8 mouse cellular contexts compared by ENCODE assay signal in genomic region chr10:78297576-78298484, GRCm38 (mm10). TPM values are rescaled to one million over a fixed set of nuclear protein-coding genes. Genes with fewer than 3 reads are reported as not detected.
DNase-seq lines count a peak whose midpoint lies in the region; ATAC-seq and TF ChIP-seq lines count a peak whose summit lies in the region.

No protein-coding gene starts in this region.

- TF ChIP-seq EP300 in stomach, postnatal 0 days (optimal IDR thresholded peaks at IDR 0.05) = no peak

- no peaks in the 10 kb centered on the region for H3K27me3 ChIP-seq in embryonic facial prominence, embryonic 14.5 days (replicated peaks; ENCODE audit: control insufficient read depth, insufficient read depth, low read length)
- H3K27me3 ChIP-seq in heart, embryonic 13.5 days (replicated peaks) = no peaks in the 10 kb centered on the region
- H3K27me3 ChIP-seq in kidney, postnatal 0 days (ENCODE audit: insufficient read depth, low read length) = no peaks in the 10 kb centered on the region
- no peaks in the 10 kb centered on the region for H3K27me3 ChIP-seq in myocyte (ENCODE audit: control insufficient read depth, insufficient read depth, insufficient read length)
- no peaks in the 10 kb centered on the region for H3K27me3 ChIP-seq in stomach, postnatal 0 days (ENCODE audit: control insufficient read depth, insufficient read depth, low read length)

- peaks cover 5% of the 10 kb centered on the region; the same call in 1 of the 2 replicates for H3K36me3 ChIP-seq in embryonic facial prominence, embryonic 14.5 days (ENCODE audit: control insufficient read depth, insufficient read depth, low read length)
- peaks cover 3% of the 10 kb centered on the region for H3K36me3 ChIP-seq in heart, embryonic 13.5 days
- H3K36me3 ChIP-seq in kidney, postnatal 0 days (ENCODE audit: insufficient read depth, low read length) = no peaks in the 10 kb centered on the region
- H3K36me3 ChIP-seq in myocyte (ENCODE audit: control insufficient read depth, insufficient read depth) = no peaks in the 10 kb centered on the region
- H3K36me3 ChIP-seq in stomach, postnatal 0 days (ENCODE audit: control insufficient read depth, insufficient read depth, low read length) = no peaks in the 10 kb centered on the region

- no peak overlapping the region for H3K4me3 ChIP-seq in embryonic facial prominence, embryonic 14.5 days (ENCODE audit: low read depth, low read length)
- peak overlapping the region; percentile 1; the same call in 1 of the 2 replicates for H3K4me3 ChIP-seq in heart, embryonic 13.5 days
- no peak overlapping the region for H3K4me3 ChIP-seq in kidney, postnatal 0 days (replicated peaks; ENCODE audit: low read depth, low read length)
- H3K4me3 ChIP-seq in myocyte = peak overlapping the region; percentile 21
- no peak overlapping the region for H3K4me3 ChIP-seq in stomach, postnatal 0 days (ENCODE audit: low read depth, low read length)

- DNase-seq in A20 (ENCODE audit: low read depth, low spot score) (peak; percentile 94), liver (peak; percentile 52)
- peak; percentile 91 for DNase-seq in adrenal gland, postnatal 14 days
- peak; percentile 84 for DNase-seq in embryonic facial prominence, embryonic 14.5 days (ENCODE audit: low spot score)
- DNase-seq in kidney, postnatal 0 days (ENCODE audit: low spot score) = peak; percentile 76
- DNase-seq in stomach, postnatal 0 days (ENCODE audit: low spot score) = peak; percentile 48

- peak; percentile 88 for ATAC-seq in embryonic facial prominence, embryonic 14.5 days (ENCODE audit: low read depth)
- ATAC-seq in heart, embryonic 13.5 days (ENCODE audit: extremely low read depth, insufficient number of reproducible peaks, low FRiP score, low TSS enrichment) = peak; percentile 61
- peak; percentile 53 for ATAC-seq in kidney, postnatal 0 days (replicated peaks; ENCODE audit: low FRiP score, low read depth)
- ATAC-seq in stomach, postnatal 0 days (ENCODE audit: low FRiP score, low TSS enrichment) = peak; percentile 79

- no peak overlapping the region for H3K9ac ChIP-seq in embryonic facial prominence, embryonic 14.5 days (ENCODE audit: low read depth, low read length)
- peak overlapping the region; percentile 65 for H3K9ac ChIP-seq in heart, embryonic 13.5 days
- H3K9ac ChIP-seq in kidney, postnatal 0 days (ENCODE audit: low read depth, low read length) = peak overlapping the region; percentile 28; the same call in 1 of the 2 replicates
- H3K9ac ChIP-seq in stomach, postnatal 0 days (ENCODE audit: low read length) = peak overlapping the region; percentile 45

- TF ChIP-seq CTCF in kidney, postnatal 0 days (IDR thresholded peaks at IDR 0.05; ENCODE audit: low read depth) = no peak
- no peak for TF ChIP-seq CTCF in stomach, postnatal 0 days (IDR thresholded peaks at IDR 0.05; ENCODE audit: low read depth)

- TF ChIP-seq POLR2A in myocyte (IDR thresholded peaks at IDR 0.05; ENCODE audit: insufficient read length, low read depth) = peak; percentile 44

- peaks cover 19% of the 10 kb centered on the region for H3K79me2 ChIP-seq in myocyte (ENCODE audit: control insufficient read depth, insufficient read depth)

- no peak overlapping the region for H3ac ChIP-seq in myocyte (ENCODE audit: control insufficient read depth, insufficient read length)

- H3K4me2 ChIP-seq in embryonic facial prominence, embryonic 14.5 days (ENCODE audit: low read depth, low read length) = peak overlapping the region; percentile 38
- H3K4me2 ChIP-seq in heart, embryonic 13.5 days = peak overlapping the region; percentile 58
- H3K4me2 ChIP-seq in kidney, postnatal 0 days (ENCODE audit: low read length) = peak overlapping the region; percentile 28
- peak overlapping the region; percentile 83 for H3K4me2 ChIP-seq in myocyte (ENCODE audit: low read depth)
- 0 out of 2 replicates have a peak overlapping the region, but pooled peaks have one; percentile 9 for H3K4me2 ChIP-seq in stomach, postnatal 0 days (replicated peaks; ENCODE audit: low read depth)

- peak overlapping the region; percentile 87 for H3K27ac ChIP-seq in embryonic facial prominence, embryonic 14.5 days (replicated peaks; ENCODE audit: low read depth, low read length)
- H3K27ac ChIP-seq in heart, embryonic 13.5 days (replicated peaks) = peak overlapping the region; percentile 95
- peak overlapping the region; percentile 90 for H3K27ac ChIP-seq in kidney, postnatal 0 days
- peak overlapping the region; percentile 79 for H3K27ac ChIP-seq in stomach, postnatal 0 days (replicated peaks)

- H3K9me3 ChIP-seq in embryonic facial prominence, embryonic 14.5 days (ENCODE audit: control insufficient read depth, low read length) = no peaks in the 10 kb centered on the region
- H3K9me3 ChIP-seq in heart, embryonic 13.5 days = no peaks in the 10 kb centered on the region
- H3K9me3 ChIP-seq in kidney, postnatal 0 days (replicated peaks; ENCODE audit: low read length) = no peaks in the 10 kb centered on the region
- no peaks in the 10 kb centered on the region for H3K9me3 ChIP-seq in stomach, postnatal 0 days (ENCODE audit: control insufficient read depth, low read length)

- peaks cover 14% of the 10 kb centered on the region; the same call in 1 of the 2 replicates for H3K4me1 ChIP-seq in embryonic facial prominence, embryonic 14.5 days (ENCODE audit: control insufficient read depth, insufficient read depth, low read length)
- peaks cover 32% of the 10 kb centered on the region for H3K4me1 ChIP-seq in heart, embryonic 13.5 days
- H3K4me1 ChIP-seq in kidney, postnatal 0 days (replicated peaks; ENCODE audit: insufficient read depth, low read length) = peaks cover 36% of the 10 kb centered on the region
- no peaks in the 10 kb centered on the region for H3K4me1 ChIP-seq in stomach, postnatal 0 days (replicated peaks; ENCODE audit: control insufficient read depth, insufficient read depth)

- WGBS in embryonic facial prominence, embryonic 14.5 days = 44% methylated on average over 14 of the region's 15 CpGs
- WGBS in heart, embryonic 13.5 days = 36% methylated on average over 15 of the region's 15 CpGs
- WGBS in kidney, postnatal 0 days = 37% methylated on average over 15 of the region's 15 CpGs
- WGBS in stomach, postnatal 0 days = 56% methylated on average over 15 of the region's 15 CpGs

TF ChIP-seq in myocyte, 11 proteins besides CTCF, POLR2A, EP300 and RAD21:
- no peak for TF ChIP-seq REST (IDR thresholded peaks at IDR 0.05; ENCODE audit: insufficient read depth, insufficient read length)
- peak; percentile 47 to 87 (median 86) for TF ChIP-seq MYOD1 (IDR thresholded peaks at IDR 0.05; ENCODE audit: control insufficient read depth in 1 of 3, insufficient read length in 2 of 3, low read depth in 2 of 3)
- no peak for TF ChIP-seq SRF (IDR thresholded peaks at IDR 0.05; ENCODE audit: control insufficient read depth, insufficient read length, low read depth)
- TF ChIP-seq E2F4 (IDR thresholded peaks at IDR 0.05; ENCODE audit: insufficient read depth) = no peak
- TF ChIP-seq MAX (IDR thresholded peaks at IDR 0.05; ENCODE audit: low read depth) = no peak
- TF ChIP-seq POLR2AphosphoS2 (IDR thresholded peaks at IDR 0.05; ENCODE audit: insufficient read length, low read depth) = no peak
- no peak for TF ChIP-seq CEBPB (IDR thresholded peaks at IDR 0.05; ENCODE audit: insufficient read depth, poor library complexity, severe bottlenecking)
- peak; percentile 48 for TF ChIP-seq TCF3 (IDR thresholded peaks at IDR 0.05; ENCODE audit: insufficient read length, low read depth)
- TF ChIP-seq TCF12 (IDR thresholded peaks at IDR 0.05; ENCODE audit: insufficient read depth, poor library complexity, severe bottlenecking) = peak; percentile 55
- peak; percentile 58 to 93 (median 77) for TF ChIP-seq MYOG (IDR thresholded peaks at IDR 0.05; ENCODE audit: control insufficient read depth in 1 of 3, insufficient read depth in 1 of 3, insufficient read length in 2 of 3, low read depth in 2 of 3)
- no peak for TF ChIP-seq USF1 (IDR thresholded peaks at IDR 0.05; ENCODE audit: low read depth)

RNA-seq across cellular contexts. Expression of gene Trappc10, which starts 53.4 kb away (rescaled TPM):
- 47.2 and 53.7 TPM in 2 replicates for total RNA-seq in adrenal gland, postnatal 14 days (2021)
- polyA plus RNA-seq in embryonic facial prominence, embryonic 14.5 days (2014; fragmentation: Nextera tagmentation; extraction: Ambion mirVana) = 16.4 and 17.4 TPM in 2 replicates
- polyA plus RNA-seq in heart, embryonic 13.5 days (2015; fragmentation: Nextera tagmentation; extraction: Ambion mirVana) = 10.5 and 11.1 TPM in 2 replicates
- 17.9 and 21.9 TPM in 2 replicates for polyA plus RNA-seq in kidney, postnatal 0 days (2015; fragmentation: Nextera tagmentation; extraction: Ambion mirVana)
- polyA plus RNA-seq in myocyte (2012; fragmentation: generic; extraction: Trizol) = 24.6 TPM
- 14.7 and 17.8 TPM in 2 replicates for polyA plus RNA-seq in stomach, postnatal 0 days (2015; fragmentation: Nextera tagmentation; extraction: Ambion mirVana)

RNA-seq across cellular contexts. Expression of gene Agpat3, which starts 54.5 kb away (rescaled TPM):
- 323 and 324 TPM in 2 replicates for total RNA-seq in adrenal gland, postnatal 14 days (2021)
- polyA plus RNA-seq in embryonic facial prominence, embryonic 14.5 days (2014; fragmentation: Nextera tagmentation; extraction: Ambion mirVana) = 83.2 and 86.1 TPM in 2 replicates
- 36.7 and 41.7 TPM in 2 replicates for polyA plus RNA-seq in heart, embryonic 13.5 days (2015; fragmentation: Nextera tagmentation; extraction: Ambion mirVana)
- 140 and 144 TPM in 2 replicates for polyA plus RNA-seq in kidney, postnatal 0 days (2015; fragmentation: Nextera tagmentation; extraction: Ambion mirVana)
- 183 TPM for polyA plus RNA-seq in myocyte (2012; fragmentation: generic; extraction: Trizol)
- 69.9 and 71.5 TPM in 2 replicates for polyA plus RNA-seq in stomach, postnatal 0 days (2015; fragmentation: Nextera tagmentation; extraction: Ambion mirVana)

Comparison
In these comparisons a context has a peak if more than half of its experiments do, and no peak if none do; other contexts are left out.
1. H3K4me2 ChIP-seq: peak in every context shown above with its lines; median percentile 83 in myocyte; 58 in heart, embryonic 13.5 days; 38 in embryonic facial prominence, embryonic 14.5 days; 28 in kidney, postnatal 0 days; 9 in stomach, postnatal 0 days.
2. H3K4me3 ChIP-seq: peak in heart, embryonic 13.5 days (single experiment) and myocyte (single experiment); none in embryonic facial prominence, embryonic 14.5 days (single experiment), kidney, postnatal 0 days (single experiment) and stomach, postnatal 0 days (single experiment).
3. Peak in every context shown above with its lines, with median percentiles within 50 percentile points of each other: DNase-seq, ATAC-seq and H3K27ac ChIP-seq.